Mouse (Mus musculus): ENCODE results near the gene Gpt2. TPM values are rescaled to one million over a fixed set of nuclear protein-coding genes. Genes with fewer than 3 reads are reported as not detected.

Gene Gpt2
- polyA plus RNA-seq, 1 experiment from 2014 or later, result 31.5 TPM

DNA sequence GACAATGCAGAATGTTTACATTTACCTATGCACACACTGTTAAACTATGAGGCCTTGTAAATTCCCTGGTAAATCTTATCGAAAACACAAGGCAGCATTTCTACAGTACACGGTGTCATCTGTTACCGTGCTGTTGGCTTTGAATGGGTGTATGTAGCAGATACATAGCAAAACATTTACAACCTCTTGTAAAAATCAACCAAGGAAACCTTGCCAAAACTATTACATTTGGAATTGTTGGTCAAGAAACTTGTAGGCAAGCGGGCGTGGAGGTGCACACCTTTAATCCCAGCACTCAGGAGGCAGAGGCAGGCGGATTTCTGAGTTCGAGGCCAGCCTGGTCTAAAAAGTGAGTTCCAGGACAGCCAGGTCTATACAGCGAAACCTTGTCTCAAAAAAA lies 71.0 kb downstream of the Gpt2 start:
- Histone ChIP-seq H3K4me3 (no peak overlapping the region), H3K27ac (no peak overlapping the region), H3K9me3 (no peaks in the 10 kb centered on the region), H3K4me2 (no peak overlapping the region), H3K9ac (no peak overlapping the region), H3K27me3 (no peaks in the 10 kb centered on the region), H3K36me3 (no peaks in the 10 kb centered on the region), H3K4me1 (no peaks in the 10 kb centered on the region)
- 80% methylated on average over 8 of the region's 8 CpGs for WGBS
- no peak for ATAC-seq (ENCODE audit: insufficient number of reproducible peaks, low FRiP score, low TSS enrichment, low read depth)

DNA sequence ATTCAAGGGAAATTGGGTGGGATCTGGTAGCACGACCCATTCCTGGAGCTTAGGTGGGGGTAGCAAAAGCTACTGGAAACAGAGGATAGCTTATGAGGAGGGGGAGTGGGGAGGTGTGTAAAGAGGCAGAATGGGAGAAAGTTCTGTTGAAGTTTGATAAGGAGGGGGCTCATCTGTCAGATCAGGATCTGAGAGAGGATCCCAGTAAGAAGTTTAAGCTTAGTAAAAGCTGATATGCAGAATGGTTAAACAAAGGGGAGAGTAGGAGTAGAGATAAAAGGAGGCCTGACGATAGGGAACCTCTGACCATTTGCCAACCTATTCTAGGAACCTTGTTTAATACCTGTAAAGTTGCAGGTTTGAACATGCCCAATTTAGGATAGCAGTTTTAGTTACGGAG lies 72.8 kb downstream of the Gpt2 start:
- Histone ChIP-seq H3K9ac (no peak overlapping the region), H3K4me2 (no peak overlapping the region), H3K9me3 (no peaks in the 10 kb centered on the region), H3K4me1 (no peaks in the 10 kb centered on the region), H3K4me3 (no peak overlapping the region), H3K36me3 (no peaks in the 10 kb centered on the region), H3K27me3 (no peaks in the 10 kb centered on the region), H3K27ac (no peak overlapping the region)
- ATAC-seq (ENCODE audit: insufficient number of reproducible peaks, low FRiP score, low TSS enrichment, low read depth), result no peak
- 69% methylated on average over 3 of the region's 3 CpGs for whole genome bisulfite sequencing

DNA sequence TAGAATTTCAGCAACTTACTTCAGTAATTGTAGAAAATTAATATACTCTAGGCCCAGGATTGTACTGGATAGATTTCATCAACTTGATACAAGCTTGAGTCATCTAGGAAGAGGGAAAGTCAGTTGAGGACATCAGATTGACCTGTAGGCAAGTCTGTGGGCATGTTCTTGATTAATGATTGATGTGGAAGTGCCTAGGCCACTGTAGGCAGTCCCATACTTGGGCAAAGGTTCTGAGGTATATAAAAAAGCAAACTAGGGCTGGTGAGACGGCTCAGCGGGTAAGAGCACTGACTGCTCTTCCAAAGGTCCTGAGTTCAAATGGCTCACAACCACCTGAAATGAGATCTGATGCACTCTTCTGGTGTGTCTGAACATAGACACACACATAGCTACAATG lies 75.4 kb downstream of the Gpt2 start:
- H3K4me3 ChIP-seq, result no peak overlapping the region
- ATAC-seq (ENCODE audit: insufficient number of reproducible peaks, low FRiP score, low TSS enrichment, low read depth), result no peak
- H3K9ac ChIP-seq, result no peak overlapping the region
- H3K36me3 ChIP-seq, result no peaks in the 10 kb centered on the region
- H3K27me3 ChIP-seq, result no peaks in the 10 kb centered on the region
- H3K27ac ChIP-seq, result no peak overlapping the region
- H3K4me2 ChIP-seq, result no peak overlapping the region
- WGBS, result 96% methylated on average over 2 of the region's 2 CpGs
- H3K9me3 ChIP-seq, result no peaks in the 10 kb centered on the region
- no peaks in the 10 kb centered on the region for H3K4me1 ChIP-seq

DNA sequence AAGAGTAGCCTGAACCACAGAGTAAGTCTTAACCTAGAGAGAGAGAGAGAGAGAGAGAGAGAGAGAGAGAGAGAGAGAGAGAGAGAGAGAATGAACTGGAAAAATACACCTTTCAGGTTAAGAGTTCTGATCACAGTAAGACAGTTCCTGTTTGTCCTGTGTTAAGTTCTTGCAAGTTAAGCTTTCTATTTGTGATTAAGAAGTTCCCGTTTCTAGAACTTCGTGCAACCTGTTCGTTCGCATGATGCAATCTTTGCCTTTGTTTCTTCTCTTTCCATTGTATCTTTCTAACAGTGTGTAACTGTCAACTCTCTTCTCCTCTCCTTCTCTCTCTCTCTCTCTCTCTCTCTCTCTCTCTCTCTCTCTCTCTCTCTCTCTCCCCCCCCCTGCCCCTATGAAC lies 78.1 kb downstream of the Gpt2 start:
- H3K36me3 ChIP-seq, result no peaks in the 10 kb centered on the region
- H3K4me3 ChIP-seq, result no peak overlapping the region
- WGBS, result 88% methylated on average over 4 of the region's 4 CpGs
- H3K4me1 ChIP-seq, result no peaks in the 10 kb centered on the region
- H3K9ac ChIP-seq, result no peak overlapping the region
- no peaks in the 10 kb centered on the region for H3K9me3 ChIP-seq
- H3K27ac ChIP-seq, result no peak overlapping the region
- no peak for ATAC-seq (ENCODE audit: insufficient number of reproducible peaks, low FRiP score, low TSS enrichment, low read depth)
- no peaks in the 10 kb centered on the region for H3K27me3 ChIP-seq
- no peak overlapping the region for H3K4me2 ChIP-seq

DNA sequence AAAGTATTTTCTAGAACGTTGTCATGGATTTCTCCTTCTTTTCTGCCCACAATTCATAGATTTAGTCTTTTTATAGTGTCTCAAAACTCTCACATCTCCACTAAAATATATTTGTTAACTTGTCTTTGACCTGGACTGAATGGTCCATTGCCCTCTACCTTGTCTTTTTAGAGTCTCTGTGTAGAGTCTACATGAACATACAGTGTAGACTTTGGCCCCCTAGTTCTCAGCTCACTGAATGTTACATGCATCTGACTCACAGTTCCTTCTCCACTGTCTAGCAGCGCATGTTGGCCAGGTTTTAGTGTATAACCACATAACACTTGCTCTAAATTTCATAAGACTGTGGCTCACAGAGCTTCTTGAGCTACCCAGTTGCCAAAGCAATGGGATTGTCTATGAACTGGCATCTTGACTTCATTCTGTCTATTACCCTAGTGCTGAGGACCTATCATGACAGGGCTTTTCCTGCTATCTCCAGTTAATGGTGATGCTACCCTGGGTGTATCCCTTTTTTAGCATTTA lies 81.7 kb downstream of the Gpt2 start:
- ATAC-seq (ENCODE audit: insufficient number of reproducible peaks, low FRiP score, low TSS enrichment, low read depth), result no peak
- Histone ChIP-seq H3K9ac (no peak overlapping the region), H3K4me3 (no peak overlapping the region), H3K4me2 (no peak overlapping the region), H3K27ac (no peak overlapping the region), H3K27me3 (no peaks in the 10 kb centered on the region), H3K36me3 (no peaks in the 10 kb centered on the region), H3K9me3 (no peaks in the 10 kb centered on the region), H3K4me1 (no peaks in the 10 kb centered on the region)
- 70% methylated on average over 2 of the region's 2 CpGs for WGBS

Other genes with a start within 250 kb of the Gpt2 start
- gene Orc6, start 192.9 kb upstream of the Gpt2 start, polyA plus RNA-seq (2015; fragmentation: Nextera tagmentation; extraction: Ambion mirVana), result 82.2 and 83.7 TPM in 2 replicates
- 135 and 136 TPM in 2 replicates for gene Vps35, start 192.8 kb upstream of the Gpt2 start, polyA plus RNA-seq (2015; fragmentation: Nextera tagmentation; extraction: Ambion mirVana)
- gene Mylk3, start 106.2 kb upstream of the Gpt2 start, polyA plus RNA-seq (2015; fragmentation: Nextera tagmentation; extraction: Ambion mirVana), result 1.6 and 2.1 TPM in 2 replicates
- 51.3 and 57.2 TPM in 2 replicates for gene 4921524J17Rik, start 59.7 kb upstream of the Gpt2 start, polyA plus RNA-seq (2015; fragmentation: Nextera tagmentation; extraction: Ambion mirVana)
- gene Dnaja2, start 62.8 kb downstream of the Gpt2 start, polyA plus RNA-seq (2015; fragmentation: Nextera tagmentation; extraction: Ambion mirVana), result 135 and 148 TPM in 2 replicates
- 5.6 and 7.9 TPM in 2 replicates for gene Neto2, start 208.3 kb downstream of the Gpt2 start, polyA plus RNA-seq (2015; fragmentation: Nextera tagmentation; extraction: Ambion mirVana)